Mouse (Mus musculus): ENCODE results near the gene Dnah10. TPM values are rescaled to one million over a fixed set of nuclear protein-coding genes. Genes with fewer than 3 reads are reported as not detected.

Dnah10 gene
- polyA plus RNA-seq, 1 experiment from 2014 or later = 0.11 TPM

- Histone ChIP-seq H3K27me3 (ENCODE audit: insufficient read depth, low read length) (no peaks in the 10 kb centered on the region), H3K4me3 (replicated peaks; ENCODE audit: low read depth, low read length) (no peak overlapping the region), H3K9ac (ENCODE audit: low read depth, low read length) (no peak overlapping the region), H3K4me1 (replicated peaks; ENCODE audit: insufficient read depth, low read length) (no peaks in the 10 kb centered on the region; the same call in 1 of the 2 replicates), H3K27ac (no peak overlapping the region), H3K36me3 (ENCODE audit: insufficient read depth, low read length) (0 out of 2 replicates have a peak, but pooled peaks cover 3% of the 10 kb centered on the region), H3K4me2 (ENCODE audit: low read length) (no peak overlapping the region), H3K9me3 (replicated peaks; ENCODE audit: low read length) (no peaks in the 10 kb centered on the region)
- TF ChIP-seq CTCF (IDR thresholded peaks at IDR 0.05; ENCODE audit: low read depth) = no peak
- DNase-seq (ENCODE audit: low spot score) = no peak
- 78% methylated on average over 3 of the region's 3 CpGs for WGBS
- no peak for ATAC-seq (replicated peaks; ENCODE audit: low FRiP score, low read depth)
Observed at GRCm38 (mm10) chr5:124873096-124873495, 148.2 kb downstream of the Dnah10 start.

GRCm38 (mm10) chr5:124873890-124874601 is 149.2 kb downstream of the Dnah10 start:
- Histone ChIP-seq H3K27ac (no peak overlapping the region), H3K27me3 (ENCODE audit: insufficient read depth, low read length) (no peaks in the 10 kb centered on the region), H3K9ac (ENCODE audit: low read depth, low read length) (no peak overlapping the region), H3K4me3 (replicated peaks; ENCODE audit: low read depth, low read length) (no peak overlapping the region), H3K4me2 (ENCODE audit: low read length) (no peak overlapping the region), H3K4me1 (replicated peaks; ENCODE audit: insufficient read depth, low read length) (no peaks in the 10 kb centered on the region; the same call in 1 of the 2 replicates), H3K36me3 (ENCODE audit: insufficient read depth, low read length) (0 out of 2 replicates have a peak, but pooled peaks cover 4% of the 10 kb centered on the region), H3K9me3 (replicated peaks; ENCODE audit: low read length) (no peaks in the 10 kb centered on the region)
- ATAC-seq (replicated peaks; ENCODE audit: low FRiP score, low read depth) (no peak), DNase-seq (ENCODE audit: low spot score) (no peak)
- 87% methylated on average over 6 of the region's 6 CpGs for WGBS
- no peak for TF ChIP-seq CTCF (IDR thresholded peaks at IDR 0.05; ENCODE audit: low read depth)

GRCm38 (mm10) chr5:124879251-124879650 is 154.4 kb downstream of the Dnah10 start:
- Histone ChIP-seq H3K36me3 (ENCODE audit: insufficient read depth, low read length) (0 out of 2 replicates have a peak, but pooled peaks cover 13% of the 10 kb centered on the region), H3K9ac (ENCODE audit: low read depth, low read length) (no peak overlapping the region), H3K4me2 (ENCODE audit: low read length) (no peak overlapping the region), H3K27ac (no peak overlapping the region), H3K4me3 (replicated peaks; ENCODE audit: low read depth, low read length) (no peak overlapping the region), H3K27me3 (ENCODE audit: insufficient read depth, low read length) (no peaks in the 10 kb centered on the region), H3K9me3 (replicated peaks; ENCODE audit: low read length) (no peaks in the 10 kb centered on the region), H3K4me1 (replicated peaks; ENCODE audit: insufficient read depth, low read length) (no peaks in the 10 kb centered on the region)
- 80% methylated on average over 4 of the region's 4 CpGs for WGBS
- DNase-seq (ENCODE audit: low spot score) = no peak
- no peak for TF ChIP-seq CTCF (IDR thresholded peaks at IDR 0.05; ENCODE audit: low read depth)
- ATAC-seq (replicated peaks; ENCODE audit: low FRiP score, low read depth) = no peak

- DNase-seq (ENCODE audit: low spot score) (no peak), ATAC-seq (replicated peaks; ENCODE audit: low FRiP score, low read depth) (no peak)
- Histone ChIP-seq H3K27me3 (ENCODE audit: insufficient read depth, low read length) (no peaks in the 10 kb centered on the region), H3K9me3 (replicated peaks; ENCODE audit: low read length) (no peaks in the 10 kb centered on the region), H3K27ac (no peak overlapping the region), H3K4me2 (ENCODE audit: low read length) (no peak overlapping the region), H3K36me3 (ENCODE audit: insufficient read depth, low read length) (peaks cover 15% of the 10 kb centered on the region), H3K4me3 (replicated peaks; ENCODE audit: low read depth, low read length) (no peak overlapping the region), H3K4me1 (replicated peaks; ENCODE audit: insufficient read depth, low read length) (no peaks in the 10 kb centered on the region), H3K9ac (ENCODE audit: low read depth, low read length) (no peak overlapping the region)
- no peak for TF ChIP-seq CTCF (IDR thresholded peaks at IDR 0.05; ENCODE audit: low read depth)
- 83% methylated on average over 6 of the region's 6 CpGs for WGBS
Observed at GRCm38 (mm10) chr5:124879801-124880200, 154.9 kb downstream of the Dnah10 start.

GRCm38 (mm10) chr5:124883877-124884276 is 159.0 kb downstream of the Dnah10 start:
- no peak overlapping the region for H3K4me2 ChIP-seq (ENCODE audit: low read length)
- no peaks in the 10 kb centered on the region for H3K9me3 ChIP-seq (replicated peaks; ENCODE audit: low read length)
- H3K36me3 ChIP-seq (ENCODE audit: insufficient read depth, low read length) = peaks cover 37% of the 10 kb centered on the region
- no peak overlapping the region for H3K9ac ChIP-seq (ENCODE audit: low read depth, low read length)
- H3K27me3 ChIP-seq (ENCODE audit: insufficient read depth, low read length) = no peaks in the 10 kb centered on the region
- H3K27ac ChIP-seq = no peak overlapping the region
- no peak for ATAC-seq (replicated peaks; ENCODE audit: low FRiP score, low read depth)
- no peak for DNase-seq (ENCODE audit: low spot score)
- no peak for TF ChIP-seq CTCF (IDR thresholded peaks at IDR 0.05; ENCODE audit: low read depth)
- H3K4me3 ChIP-seq (replicated peaks; ENCODE audit: low read depth, low read length) = no peak overlapping the region
- H3K4me1 ChIP-seq (replicated peaks; ENCODE audit: insufficient read depth, low read length) = no peaks in the 10 kb centered on the region
- WGBS = 82% methylated on average over 6 of the region's 6 CpGs

Other genes starting within 250 kb of the Dnah10 start
- gene Rilpl2, start 246.7 kb upstream of the Dnah10 start, polyA plus RNA-seq (2015; fragmentation: Nextera tagmentation; extraction: Ambion mirVana) = 41.9 and 44.7 TPM in 2 replicates
- 17.1 and 21.3 TPM in 2 replicates for gene Snrnp35, start 242.0 kb upstream of the Dnah10 start, polyA plus RNA-seq (2015; fragmentation: Nextera tagmentation; extraction: Ambion mirVana)
- 24.2 and 27.2 TPM in 2 replicates for gene Rilpl1, start 193.7 kb upstream of the Dnah10 start, polyA plus RNA-seq (2015; fragmentation: Nextera tagmentation; extraction: Ambion mirVana)
- gene Tmed2, start 184.4 kb upstream of the Dnah10 start, polyA plus RNA-seq (2015; fragmentation: Nextera tagmentation; extraction: Ambion mirVana) = 561 and 572 TPM in 2 replicates
- 7.5 and 8.3 TPM in 2 replicates for gene Ddx55, start 172.2 kb upstream of the Dnah10 start, polyA plus RNA-seq (2015; fragmentation: Nextera tagmentation; extraction: Ambion mirVana)
- 64.4 and 66.0 TPM in 2 replicates for gene Eif2b1, start 146.0 kb upstream of the Dnah10 start, polyA plus RNA-seq (2015; fragmentation: Nextera tagmentation; extraction: Ambion mirVana)
- gene Gtf2h3, start 145.9 kb upstream of the Dnah10 start, polyA plus RNA-seq (2015; fragmentation: Nextera tagmentation; extraction: Ambion mirVana) = 44.6 and 49.3 TPM in 2 replicates
- gene Atp6v0a2, start 96.5 kb upstream of the Dnah10 start, polyA plus RNA-seq (2015; fragmentation: Nextera tagmentation; extraction: Ambion mirVana) = 33.6 and 34.5 TPM in 2 replicates
- gene Ccdc92, start 137.3 kb downstream of the Dnah10 start, polyA plus RNA-seq (2015; fragmentation: Nextera tagmentation; extraction: Ambion mirVana) = 6.6 and 7.8 TPM in 2 replicates
- 92.8 and 93.8 TPM in 2 replicates for gene Zfp664, start 137.6 kb downstream of the Dnah10 start, polyA plus RNA-seq (2015; fragmentation: Nextera tagmentation; extraction: Ambion mirVana)